Mouse (Mus musculus) heart, embryonic 14.5 days (tissue): ENCODE measurements around the gene Noto. TPM values are rescaled to one million over a fixed set of nuclear protein-coding genes. Genes with fewer than 3 reads are reported as not detected.
A peak's percentile ranks its signal among the peaks of the same experiment; 100 is the strongest.

Experiments
- ATAC-seq: fragments of 200-750 bp; cut with Nextera tagmentation; 2 replicates; pipeline ENCODE4 v1.8.0; 2017; ENCODE audit warnings: low read depth, moderate TSS enrichment; ENCODE audit not compliant: insufficient number of reproducible peaks, insufficient read depth, low FRiP score
- H3K27ac ChIP-seq, 2 experiments: fragments of 200-500 bp in 1 of 2; fragments of 300-500 bp in 1 of 2; sonication (generic) in 1 of 2; replicated peaks in 1 of 2; 2 replicates each; pipeline ENCODE4 v1.5.1; 2012 to 2014; ENCODE audit warnings: low read depth in 2 of 2, low read length in 2 of 2, control low read depth in 1 of 2, mild to moderate bottlenecking in 1 of 2, mixed read lengths in 1 of 2; ENCODE audit not compliant: control insufficient read depth in 1 of 2, insufficient read depth in 1 of 2
- H3K27me3 ChIP-seq: fragments of 300-500 bp; sonication (generic); 2 replicates; pipeline ENCODE4 v1.6.1; 2014; ENCODE audit warnings: mild to moderate bottlenecking, low read length, control low read depth; ENCODE audit not compliant: control insufficient read depth, insufficient read depth
- H3K36me3 ChIP-seq: fragments of 300-500 bp; sonication (generic); 2 replicates; pipeline ENCODE4 v1.6.1; 2014; ENCODE audit warnings: mild to moderate bottlenecking, control low read depth, low read length, mixed read lengths; ENCODE audit not compliant: control insufficient read depth, insufficient read depth
- H3K4me1 ChIP-seq, 2 experiments: fragments of 200-500 bp in 1 of 2; fragments of 300-500 bp in 1 of 2; sonication (generic) in 1 of 2; 2 replicates each; pipeline ENCODE4 v1.6.1; 2012 to 2014; ENCODE audit warnings: low read length in 2 of 2, control low read depth in 1 of 2, mixed read lengths in 1 of 2; ENCODE audit not compliant: control insufficient read depth in 2 of 2, insufficient read depth in 2 of 2
- H3K4me2 ChIP-seq: fragments of 300-500 bp; sonication (generic); 2 replicates; pipeline ENCODE4 v1.6.1; 2014; ENCODE audit warnings: mild to moderate bottlenecking, low read length
- H3K4me3 ChIP-seq, 2 experiments: fragments of 200-500 bp in 1 of 2; fragments of 300-500 bp in 1 of 2; sonication (generic) in 1 of 2; 2 replicates each; pipeline ENCODE4 v1.5.1; 2012 to 2014; ENCODE audit warnings: low read length in 2 of 2, mild to moderate bottlenecking in 2 of 2, control low read depth in 1 of 2, low read depth in 1 of 2, moderate library complexity in 1 of 2; ENCODE audit not compliant: control insufficient read depth in 1 of 2, insufficient read depth in 1 of 2
- H3K9ac ChIP-seq: fragments of 300-500 bp; sonication (generic); 2 replicates; pipeline ENCODE4 v1.6.1; 2014; ENCODE audit warnings: mild to moderate bottlenecking, low read length
- H3K9me3 ChIP-seq: fragments of 300-500 bp; sonication (generic); 2 replicates; pipeline ENCODE4 v1.6.1; 2016; ENCODE audit warnings: low read length, control low read depth; ENCODE audit not compliant: control insufficient read depth
- WGBS: fragments of 180-500 bp; shearing (Covaris S2); extraction: QIAGEN DNeasy Blood & Tissue Kit; methylation state at CpG from one replicate; pipeline ENCODE4 v1.1.7; 2014; 5-methylcytosine and 5-hydroxymethylcytosine counted together
- polyA plus RNA-seq: library from polyadenylated mRNA; unstranded; fragments of >200 nt; fragmentation: Nextera tagmentation; extraction: Ambion mirVana; gene quantifications from 2 replicates; pipeline ENCODE4 v1.2.1, GENCODE M21; 2014

Gene Noto
- polyA plus RNA-seq, 1 experiment from 2014 or later = not detected

DNA sequence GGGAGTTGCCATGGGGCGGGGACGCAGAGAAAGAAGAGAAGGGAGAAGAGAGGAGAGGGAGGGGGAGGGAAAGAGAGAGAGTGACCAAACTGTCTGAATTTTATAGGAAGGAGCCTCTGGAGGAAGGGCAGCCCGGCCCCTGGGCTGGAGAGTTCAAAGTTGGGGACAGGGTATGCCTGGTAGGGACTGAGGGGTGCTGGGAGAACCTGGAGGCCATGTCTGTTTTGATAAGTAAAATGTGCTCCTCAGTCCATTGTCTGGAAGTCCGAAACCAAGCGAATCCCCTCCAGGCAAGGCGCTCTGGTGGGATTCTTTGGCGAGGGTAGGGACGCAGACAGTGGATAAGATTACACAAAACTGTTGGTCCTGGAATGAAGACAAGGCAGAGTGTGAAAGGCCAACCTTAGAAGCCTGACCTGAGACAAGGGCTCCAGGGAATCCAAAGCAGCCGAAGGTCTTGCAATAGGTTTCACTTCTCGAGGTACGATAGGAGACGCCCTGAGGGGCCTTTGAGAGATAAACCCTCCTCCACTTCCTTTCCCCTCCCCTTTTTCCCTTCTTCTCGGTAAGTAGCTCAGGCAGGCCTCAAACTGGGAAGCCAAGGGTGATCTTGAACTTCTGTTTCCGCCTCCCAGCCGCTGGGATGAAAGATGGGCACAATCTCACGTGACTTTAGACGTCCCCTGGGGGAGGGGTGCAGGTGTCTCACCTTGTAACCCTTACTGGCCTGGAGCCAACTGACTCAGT is 42.6 kb upstream of the Noto start:
- no peaks in the 10 kb centered on the region for H3K36me3 ChIP-seq
- H3K9ac ChIP-seq = peak overlapping the region; percentile 45; the same call in 1 of the 2 replicates
- peaks cover 10 to 18% of the 10 kb centered on the region in 2 experiments for H3K4me1 ChIP-seq
- H3K27ac ChIP-seq = no peak overlapping the region
- no peaks in the 10 kb centered on the region for H3K9me3 ChIP-seq
- ATAC-seq = no peak
- peaks cover 2% of the 10 kb centered on the region for H3K27me3 ChIP-seq
- WGBS = 27% methylated on average over 17 of the region's 17 CpGs
- H3K4me3 ChIP-seq = peak overlapping the region in 1 of 2 experiments; percentile 4; a peak in 1 of 4 replicates
- peak overlapping the region; percentile 52 for H3K4me2 ChIP-seq

- H3K27me3 ChIP-seq = peaks cover 6% of the 10 kb centered on the region
- H3K9me3 ChIP-seq = no peaks in the 10 kb centered on the region
- H3K27ac ChIP-seq = no peak overlapping the region
- no peaks in the 10 kb centered on the region for H3K36me3 ChIP-seq
- H3K9ac ChIP-seq = no peak overlapping the region
- peaks cover 10 to 18% of the 10 kb centered on the region in 2 experiments for H3K4me1 ChIP-seq
- no peak overlapping the region for H3K4me2 ChIP-seq
- H3K4me3 ChIP-seq = no peak overlapping the region
- no peak for ATAC-seq
- WGBS = 74% methylated on average over 10 of the region's 10 CpGs
These were observed 42.1 kb upstream of the Noto start for GRCm38 (mm10) chr6:85381648-85382020.

- H3K27me3 ChIP-seq = peaks cover 6% of the 10 kb centered on the region
- WGBS = 86% methylated on average over 2 of the region's 2 CpGs
These were observed 40.9 kb upstream of the Noto start for GRCm38 (mm10) chr6:85382791-85383190.

DNA sequence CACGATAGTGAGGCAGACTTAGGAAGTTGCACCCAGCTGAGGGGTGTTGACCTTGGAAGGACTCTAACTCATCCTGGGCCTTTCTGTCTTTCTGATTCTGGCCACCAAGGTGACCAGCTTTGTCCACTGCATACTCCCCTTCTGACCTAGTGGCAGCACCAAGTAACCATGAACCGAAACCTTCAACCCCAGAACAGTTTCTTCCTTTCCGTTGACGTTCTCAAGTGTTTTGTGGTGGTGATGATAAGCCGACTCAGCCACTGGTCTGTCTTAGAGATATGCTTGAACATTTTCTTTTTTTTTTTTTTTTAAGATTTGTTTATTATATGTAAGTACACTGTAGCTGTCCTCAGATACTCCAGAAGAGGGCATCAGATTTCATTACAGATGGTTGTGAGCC is 35.1 kb upstream of the Noto start:
- H3K4me3 ChIP-seq = no peak overlapping the region
- no peak overlapping the region for H3K9ac ChIP-seq
- H3K4me2 ChIP-seq = no peak overlapping the region
- WGBS = 49% methylated on average over 5 of the region's 5 CpGs
- H3K36me3 ChIP-seq = no peaks in the 10 kb centered on the region
- H3K27me3 ChIP-seq = peaks cover 6% of the 10 kb centered on the region
- no peak for ATAC-seq
- H3K27ac ChIP-seq = no peak overlapping the region
- no peaks in the 10 kb centered on the region; a peak in 2 of 4 replicates for H3K4me1 ChIP-seq
- H3K9me3 ChIP-seq = no peaks in the 10 kb centered on the region

More at GRCm38 (mm10) chr6:85382791-85383190, 40.9 kb upstream of the Noto start:
- Histone ChIP-seq H3K9me3 (no peaks in the 10 kb centered on the region), H3K27ac (no peak overlapping the region), H3K4me2 (no peak overlapping the region), H3K4me3 (no peak overlapping the region), H3K9ac (no peak overlapping the region), H3K4me1 (peaks cover 4 to 18% of the 10 kb centered on the region in 2 experiments), H3K36me3 (no peaks in the 10 kb centered on the region)
- no peak for ATAC-seq

GRCm38 (mm10) chr6:85391803-85392202 is 31.9 kb upstream of the Noto start:
- Histone ChIP-seq H3K4me3 (no peak overlapping the region), H3K27ac (no peak overlapping the region), H3K4me1 (no peaks in the 10 kb centered on the region; a peak in 2 of 4 replicates), H3K27me3 (no peaks in the 10 kb centered on the region), H3K36me3 (no peaks in the 10 kb centered on the region), H3K4me2 (no peak overlapping the region), H3K9ac (no peak overlapping the region), H3K9me3 (no peaks in the 10 kb centered on the region)
- WGBS = 20% methylated on average over 6 of the region's 7 CpGs
- ATAC-seq = no peak

DNA sequence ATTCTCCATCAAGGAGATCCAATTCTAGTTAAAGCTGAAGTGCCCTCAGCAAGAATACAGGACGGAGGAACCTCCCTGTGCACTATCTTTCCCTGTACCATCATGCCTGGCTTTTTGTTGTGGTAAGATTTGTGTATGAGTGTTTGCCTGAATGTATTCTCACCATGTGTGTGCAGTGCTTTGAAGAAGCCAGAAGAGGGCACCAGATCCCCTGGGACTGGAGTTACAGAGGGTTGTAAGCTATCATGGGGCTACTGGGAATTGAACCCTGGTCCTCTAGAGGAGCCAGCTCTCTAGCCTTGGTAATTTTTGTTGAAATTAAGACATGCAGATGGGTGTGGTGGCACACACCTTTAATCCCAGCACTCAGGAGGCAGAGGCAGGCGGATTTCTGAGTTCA is 28.3 kb upstream of the Noto start:
- no peak for ATAC-seq
- no peaks in the 10 kb centered on the region; a peak in 1 of 4 replicates for H3K4me1 ChIP-seq
- 64% methylated on average over 2 of the region's 2 CpGs for WGBS

GRCm38 (mm10) chr6:85397165-85397564 is 26.5 kb upstream of the Noto start:
- Histone ChIP-seq H3K9me3 (no peaks in the 10 kb centered on the region), H3K4me1 (no peaks in the 10 kb centered on the region; a peak in 1 of 4 replicates), H3K27ac (no peak overlapping the region), H3K9ac (no peak overlapping the region), H3K4me3 (no peak overlapping the region), H3K4me2 (no peak overlapping the region), H3K36me3 (no peaks in the 10 kb centered on the region), H3K27me3 (no peaks in the 10 kb centered on the region)
- no peak for ATAC-seq
- 19% methylated on average over 1 of the region's 1 CpGs for WGBS

More for the DNA sequence above, 28.3 kb upstream of the Noto start:
- Histone ChIP-seq H3K27me3 (no peaks in the 10 kb centered on the region), H3K36me3 (no peaks in the 10 kb centered on the region), H3K4me2 (no peak overlapping the region), H3K4me3 (no peak overlapping the region), H3K9me3 (no peaks in the 10 kb centered on the region), H3K9ac (no peak overlapping the region), H3K27ac (no peak overlapping the region)

GRCm38 (mm10) chr6:85399715-85400114 is 24.0 kb upstream of the Noto start:
- Histone ChIP-seq H3K9me3 (no peaks in the 10 kb centered on the region), H3K9ac (no peak overlapping the region), H3K27ac (no peak overlapping the region), H3K4me1 (no peaks in the 10 kb centered on the region), H3K4me3 (no peak overlapping the region), H3K27me3 (no peaks in the 10 kb centered on the region), H3K4me2 (no peak overlapping the region), H3K36me3 (no peaks in the 10 kb centered on the region)
- ATAC-seq = no peak
- 29% methylated on average over 5 of the region's 5 CpGs for WGBS
